ENCODE assay signal across 16 mouse cellular contexts in genomic region chr2:44355316-44355715, GRCm38 (mm10).
A peak's percentile ranks its signal among the peaks of the same experiment; 100 is the strongest.
DNase-seq lines count a peak whose midpoint lies in the region; ATAC-seq lines count a peak whose summit lies in the region.
"Had no signal": no experiment of that assay in that cellular context is flagged by ENCODE, and none has a peak within 500 bp of the region (broad histone marks: within the 10 kb centered on the region; RNA-seq: fewer than 3 reads in every experiment).

No protein-coding gene starts in this region.

- ATAC-seq in cerebellum, adult (ENCODE audit: insufficient number of reproducible peaks, low FRiP score, low TSS enrichment): no peak
- no peak for ATAC-seq in kidney, embryonic 15.5 days (replicated peaks; ENCODE audit: low FRiP score)
- ATAC-seq in intestine, embryonic 16.5 days: no peak
- ATAC-seq: hindbrain, postnatal 0 days had no signal

- DNase-seq in cerebellum, postnatal 10 days: peak; percentile 38 to 54
- DNase-seq in kidney, postnatal 25 days: no peak
- DNase-seq in NIH3T3 (ENCODE audit: low read depth): peak; percentile 4
- no peak for DNase-seq in thymus, postnatal 25 days
- no peak for DNase-seq in liver
- DNase-seq: cerebellum, adult 9-11 months; gastrocnemius, postnatal 25 days; right cerebral cortex, postnatal 25 days had no signal

- no peak overlapping the region for H3K4me2 ChIP-seq in kidney, embryonic 15.5 days
- H3K4me2 ChIP-seq in intestine, embryonic 16.5 days (ENCODE audit: low read depth, low read length): no peak overlapping the region
- H3K4me2 ChIP-seq: forebrain, embryonic 12.5 days; liver, embryonic 11.5 days; midbrain, embryonic 11.5 days; neural tube, embryonic 12.5 days had no signal

- H3K27ac ChIP-seq in kidney, embryonic 15.5 days: peak overlapping the region; percentile 64
- peak overlapping the region; percentile 86 for H3K27ac ChIP-seq in intestine, embryonic 16.5 days (ENCODE audit: low read length)
- H3K27ac ChIP-seq: forebrain, embryonic 12.5 days; hindbrain, postnatal 0 days; neural tube, embryonic 12.5 days had no signal

- H3K4me1 ChIP-seq in kidney, embryonic 15.5 days: peaks cover 8% of the 10 kb centered on the region
- H3K4me1 ChIP-seq in intestine, embryonic 16.5 days (ENCODE audit: control insufficient read depth, insufficient read depth, low read length): no peaks in the 10 kb centered on the region
- H3K4me1 ChIP-seq: forebrain, embryonic 12.5 days; neural tube, embryonic 12.5 days had no signal

- 50% methylated on average over 11 of the region's 11 CpGs for WGBS in kidney, embryonic 15.5 days
- WGBS in intestine, embryonic 16.5 days: 60% methylated on average over 11 of the region's 11 CpGs

- no peak overlapping the region for H3K4me3 ChIP-seq in kidney, embryonic 15.5 days (replicated peaks)
- no peak overlapping the region for H3K4me3 ChIP-seq in intestine, embryonic 16.5 days (ENCODE audit: low read length)
- H3K4me3 ChIP-seq: forebrain, embryonic 12.5 days; neural tube, embryonic 12.5 days had no signal

- no peaks in the 10 kb centered on the region for H3K36me3 ChIP-seq in kidney, embryonic 15.5 days
- H3K36me3 ChIP-seq in intestine, embryonic 16.5 days (ENCODE audit: control insufficient read depth, insufficient read depth, low read length): no peaks in the 10 kb centered on the region
- H3K36me3 ChIP-seq: forebrain, embryonic 12.5 days; neural tube, embryonic 12.5 days had no signal

- H3K27me3 ChIP-seq in kidney, embryonic 15.5 days: no peaks in the 10 kb centered on the region
- H3K27me3 ChIP-seq in intestine, embryonic 16.5 days (replicated peaks; ENCODE audit: control insufficient read depth, insufficient read depth, low read length): no peaks in the 10 kb centered on the region
- H3K27me3 ChIP-seq: neural tube, embryonic 12.5 days had no signal

- no peaks in the 10 kb centered on the region for H3K9me3 ChIP-seq in kidney, embryonic 15.5 days (replicated peaks)
- H3K9me3 ChIP-seq in intestine, embryonic 16.5 days (ENCODE audit: control insufficient read depth, low read length): no peaks in the 10 kb centered on the region
- H3K9me3 ChIP-seq: forebrain, embryonic 12.5 days; neural tube, embryonic 12.5 days had no signal

- H3K9ac ChIP-seq in kidney, embryonic 15.5 days: no peak overlapping the region
- no peak overlapping the region for H3K9ac ChIP-seq in intestine, embryonic 16.5 days (ENCODE audit: low read depth, low read length)
- H3K9ac ChIP-seq: forebrain, embryonic 12.5 days; neural tube, embryonic 12.5 days had no signal

Comparison
In these comparisons a context has a peak if more than half of its experiments do, and no peak if none do; other contexts are left out.
1. DNase-seq: peak in cerebellum, postnatal 10 days (2 of 2) and NIH3T3 (single experiment); none in kidney, postnatal 25 days (0 of 2), thymus, postnatal 25 days (single experiment) and liver (single experiment).